Mouse (Mus musculus) A20 (cell line): Measurements from ENCODE around the gene Plppr3.

Source experiments
- DNase-seq: peaks from one replicate; pipeline ENCODE4 v3.0.0-alpha.2; 2011; ENCODE audit warnings: low read depth, low spot score

Gene Plppr3

GRCm38 (mm10) chr10:79853392-79853791 lies 21.0 kb downstream of the Plppr3 start:
- peak; percentile 85 for DNase-seq

- DNase-seq = no peak
Observed at GRCm38 (mm10) chr10:79852827-79853226, 21.6 kb downstream of the Plppr3 start.

GRCm38 (mm10) chr10:79852107-79852789 lies 22.2 kb downstream of the Plppr3 start:
- DNase-seq = peak; percentile 66

- DNase-seq = peak; percentile 49
Observed at GRCm38 (mm10) chr10:79851653-79852052, 22.8 kb downstream of the Plppr3 start.

GRCm38 (mm10) chr10:79849941-79850628 lies 24.3 kb downstream of the Plppr3 start:
- peak; percentile 48 for DNase-seq

- DNase-seq = no peak
Observed at GRCm38 (mm10) chr10:79846553-79846952, 27.9 kb downstream of the Plppr3 start.

- no peak for DNase-seq
Observed at GRCm38 (mm10) chr10:79843476-79843875, 31.0 kb downstream of the Plppr3 start.

GRCm38 (mm10) chr10:79842322-79842721 lies 32.1 kb downstream of the Plppr3 start:
- no peak for DNase-seq

- no peak for DNase-seq
Observed at GRCm38 (mm10) chr10:79840644-79841551, 33.5 kb downstream of the Plppr3 start.

GRCm38 (mm10) chr10:79840091-79840490 lies 34.3 kb downstream of the Plppr3 start:
- DNase-seq = no peak

GRCm38 (mm10) chr10:79838151-79838550 lies 36.3 kb downstream of the Plppr3 start:
- DNase-seq = no peak

GRCm38 (mm10) chr10:79836918-79837317 lies 37.5 kb downstream of the Plppr3 start:
- DNase-seq = no peak

- DNase-seq = peak; percentile 76
Observed at GRCm38 (mm10) chr10:79834769-79835398, 39.5 kb downstream of the Plppr3 start.

GRCm38 (mm10) chr10:79832786-79833181 lies 41.6 kb downstream of the Plppr3 start:
- no peak for DNase-seq

GRCm38 (mm10) chr10:79832026-79832785 lies 42.2 kb downstream of the Plppr3 start:
- peak; percentile 67 for DNase-seq

GRCm38 (mm10) chr10:79831583-79831982 lies 42.9 kb downstream of the Plppr3 start:
- no peak for DNase-seq

GRCm38 (mm10) chr10:79824413-79824812 lies 50.0 kb downstream of the Plppr3 start:
- no peak for DNase-seq

- DNase-seq = no peak
Observed at GRCm38 (mm10) chr10:79823011-79823410, 51.4 kb downstream of the Plppr3 start.

GRCm38 (mm10) chr10:79822372-79822771 lies 52.1 kb downstream of the Plppr3 start:
- no peak for DNase-seq

- DNase-seq = no peak
Observed at GRCm38 (mm10) chr10:79821731-79822130, 52.7 kb downstream of the Plppr3 start.

GRCm38 (mm10) chr10:79820782-79821181 lies 53.7 kb downstream of the Plppr3 start, which contains the start of gene Misp:
Gene Misp (plus strand): TSS chr10:79820989.
- DNase-seq = no peak
